Mouse (Mus musculus): Measurements from ENCODE around the gene Gm9507. TPM values are rescaled to one million over a fixed set of nuclear protein-coding genes. Genes with fewer than 3 reads are reported as not detected.
"Not testable (repeated sequence)": the region's sequence is repeated elsewhere in the genome, so short reads cannot be mapped to it uniquely, and the experiment has no call there.

Gm9507 gene
- polyA plus RNA-seq, 1 experiment from 2014 or later = not detected

DNA sequence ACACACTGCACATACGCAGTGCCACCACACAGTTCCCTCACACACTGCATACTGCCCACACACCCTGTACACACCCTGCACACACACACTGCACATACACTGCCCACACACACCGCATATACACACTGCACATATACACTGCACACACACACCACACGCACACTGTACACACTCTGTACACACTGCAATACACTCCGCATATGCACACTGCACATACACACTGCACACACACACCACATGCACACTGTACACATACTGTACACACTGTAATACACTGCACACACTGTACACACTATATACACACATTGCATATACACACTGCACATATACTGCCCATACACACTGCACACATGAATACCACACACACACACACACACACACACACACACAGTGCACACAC lies 6.9 kb upstream of the Gm9507 start:
- Histone ChIP-seq H3K4me1 (ENCODE audit: control insufficient read depth, insufficient read depth, low read length) (no peaks in the 10 kb centered on the region), H3K4me3 (ENCODE audit: low read length) (no peak overlapping the region), H3K27ac (ENCODE audit: low read length) (no peak overlapping the region), H3K9ac (ENCODE audit: low read length) (no peak overlapping the region), H3K9me3 (replicated peaks; ENCODE audit: control insufficient read depth, low read length) (no peaks in the 10 kb centered on the region; the same call in 1 of the 2 replicates), H3K36me3 (ENCODE audit: control insufficient read depth, insufficient read depth) (no peaks in the 10 kb centered on the region), H3K4me2 (ENCODE audit: low read depth, low read length) (no peak overlapping the region), H3K27me3 (ENCODE audit: control insufficient read depth, insufficient read depth, low read length) (no peaks in the 10 kb centered on the region)
- ATAC-seq (replicated peaks; ENCODE audit: extremely low read depth, insufficient read depth, low FRiP score) = no peak
- 93% methylated on average over 4 of the region's 4 CpGs for WGBS

DNA sequence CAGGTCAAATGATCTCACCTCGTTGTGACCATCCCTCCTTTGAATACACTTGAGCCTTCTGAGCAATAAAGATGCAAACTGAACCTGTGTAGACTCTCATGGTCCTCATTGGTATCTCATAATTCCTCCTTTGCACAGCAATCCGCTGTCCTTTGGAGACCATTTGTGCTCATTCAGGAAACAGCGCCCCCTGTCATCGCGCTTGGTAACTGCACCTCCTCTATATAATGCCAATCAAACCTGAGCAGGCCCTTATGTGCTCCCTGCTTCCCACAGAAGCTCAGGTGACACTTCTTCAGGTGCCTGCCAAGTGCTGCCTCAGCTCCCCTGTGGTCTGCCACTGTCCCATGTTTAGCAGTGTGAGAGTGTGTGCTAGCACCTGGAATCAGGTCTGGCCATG lies 3.9 kb upstream of the Gm9507 start:
- H3K4me1 ChIP-seq (ENCODE audit: control insufficient read depth, insufficient read depth, low read length) = no peaks in the 10 kb centered on the region
- H3K9ac ChIP-seq (ENCODE audit: low read length) = no peak overlapping the region
- H3K36me3 ChIP-seq (ENCODE audit: control insufficient read depth, insufficient read depth) = no peaks in the 10 kb centered on the region
- no peak overlapping the region for H3K27ac ChIP-seq (ENCODE audit: low read length)
- no peak overlapping the region for H3K4me3 ChIP-seq (ENCODE audit: low read length)
- no peak overlapping the region for H3K4me2 ChIP-seq (ENCODE audit: low read depth, low read length)
- ATAC-seq (replicated peaks; ENCODE audit: extremely low read depth, insufficient read depth, low FRiP score) = no peak
- H3K27me3 ChIP-seq (ENCODE audit: control insufficient read depth, insufficient read depth, low read length) = no peaks in the 10 kb centered on the region
- WGBS = 25% methylated on average over 5 of the region's 5 CpGs
- H3K9me3 ChIP-seq (replicated peaks; ENCODE audit: control insufficient read depth, low read length) = no peaks in the 10 kb centered on the region; the same call in 1 of the 2 replicates

DNA sequence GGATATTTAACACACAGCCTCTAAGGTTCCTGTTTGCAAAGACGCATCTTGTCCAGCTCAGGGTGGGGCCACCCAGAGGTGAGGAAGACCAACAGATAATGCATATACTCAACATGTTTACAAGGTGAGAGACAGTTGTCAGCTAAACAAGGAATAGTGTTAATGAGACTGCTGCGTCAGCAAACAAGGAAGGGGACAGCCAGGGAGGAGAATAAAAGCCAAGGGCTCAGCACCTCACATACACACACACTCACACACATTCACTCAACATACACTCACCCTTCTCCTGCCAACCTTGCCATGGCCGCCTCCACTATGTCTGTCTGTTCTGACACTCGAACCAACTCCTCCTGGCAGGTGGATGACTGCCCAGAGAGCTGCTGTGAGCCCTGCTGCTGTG lies 2.7 kb upstream of the Gm9507 start, which contains the start of gene Gm2696:
Gene Gm2696, plus strand, starts transcription at position 301 of the 400 bp plus-strand sequence.
- H3K27me3 ChIP-seq (ENCODE audit: control insufficient read depth, insufficient read depth, low read length) = no peaks in the 10 kb centered on the region
- no peak for ATAC-seq (replicated peaks; ENCODE audit: extremely low read depth, insufficient read depth, low FRiP score)
- H3K9me3 ChIP-seq (replicated peaks; ENCODE audit: control insufficient read depth, low read length) = peaks cover 5% of the 10 kb centered on the region
- no peak within 1 kb of the TSS for H3K4me3 ChIP-seq (ENCODE audit: low read length)
- no peak within 1 kb of the TSS for H3K9ac ChIP-seq (ENCODE audit: low read length)
- no peak within 1 kb of the TSS for H3K4me2 ChIP-seq (ENCODE audit: low read depth, low read length)
- no peak within 1 kb of the TSS for H3K27ac ChIP-seq (ENCODE audit: low read length)
- H3K4me1 ChIP-seq (ENCODE audit: control insufficient read depth, insufficient read depth, low read length) = no peaks in the 10 kb centered on the region
- 44% methylated on average over 4 of the region's 4 CpGs for WGBS
- no peaks in the 10 kb centered on the region for H3K36me3 ChIP-seq (ENCODE audit: control insufficient read depth, insufficient read depth)

DNA sequence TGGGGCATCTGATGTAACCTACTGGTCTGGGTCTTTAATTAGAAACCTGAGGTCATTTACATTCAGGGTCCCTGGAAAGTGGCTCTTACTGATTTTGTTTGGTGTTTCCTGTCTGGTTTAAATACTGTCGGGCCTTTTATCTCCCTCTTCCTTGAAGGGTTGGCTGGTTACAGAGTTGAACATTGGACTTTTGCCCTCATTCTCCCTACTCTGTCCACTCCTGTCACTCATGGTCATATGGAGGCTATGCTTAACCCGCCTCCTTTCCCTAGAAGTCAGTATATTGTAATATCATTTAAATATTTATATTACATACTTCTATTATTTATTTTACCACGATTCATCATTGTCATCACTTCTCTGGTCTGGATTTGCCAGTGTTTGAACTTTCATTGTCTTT lies 7.5 kb downstream of the Gm9507 start:
- no peak for ATAC-seq (replicated peaks; ENCODE audit: extremely low read depth, insufficient read depth, low FRiP score)
- Histone ChIP-seq H3K27ac (ENCODE audit: low read length) (no peak overlapping the region), H3K4me2 (ENCODE audit: low read depth, low read length) (no peak overlapping the region), H3K27me3 (ENCODE audit: control insufficient read depth, insufficient read depth, low read length) (no peaks in the 10 kb centered on the region), H3K9me3 (replicated peaks; ENCODE audit: control insufficient read depth, low read length) (0 out of 2 replicates have a peak, but pooled peaks cover 2% of the 10 kb centered on the region), H3K36me3 (ENCODE audit: control insufficient read depth, insufficient read depth) (no peaks in the 10 kb centered on the region), H3K4me1 (ENCODE audit: control insufficient read depth, insufficient read depth, low read length) (no peaks in the 10 kb centered on the region), H3K9ac (ENCODE audit: low read length) (no peak overlapping the region), H3K4me3 (ENCODE audit: low read length) (no peak overlapping the region)
- 59% methylated on average over 3 of the region's 3 CpGs for WGBS

DNA sequence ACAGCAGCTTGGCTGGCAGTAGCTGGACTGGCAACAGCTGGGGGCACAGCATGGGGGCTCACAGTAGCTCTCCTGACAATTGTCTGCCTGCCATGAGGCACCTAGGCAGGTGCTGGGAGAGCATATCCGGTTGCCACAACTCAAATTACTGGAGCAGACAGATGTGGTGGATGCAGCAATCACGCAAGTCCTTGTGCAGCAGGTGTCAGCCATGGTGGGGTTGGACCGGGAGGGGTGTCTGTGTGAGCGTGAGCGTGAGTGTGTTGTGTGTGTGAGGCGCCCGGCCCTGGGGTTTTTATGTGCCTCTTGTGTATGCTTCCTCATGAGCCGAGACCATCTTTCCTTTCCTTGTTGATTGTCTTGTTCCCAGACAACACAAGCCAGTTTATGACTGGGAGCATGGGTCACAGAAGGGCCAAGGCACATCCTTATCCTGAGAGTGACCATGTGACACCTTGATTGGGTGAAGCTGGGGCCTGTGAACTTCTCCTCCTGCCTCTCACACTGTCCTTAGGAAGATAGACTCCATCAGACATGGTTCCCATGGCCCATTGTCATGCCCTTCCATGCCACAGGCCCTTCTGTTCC lies 12.6 kb downstream of the Gm9507 start, which contains the start of gene Gm19668:
Gene Gm19668, minus strand, starts transcription at position 213 of the 588 bp plus-strand sequence.
- Histone ChIP-seq H3K27ac (ENCODE audit: low read length) (peak within 1 kb of the TSS; percentile 17), H3K4me1 (ENCODE audit: control insufficient read depth, insufficient read depth, low read length) (peaks cover 6% of the 10 kb centered on the region), H3K4me3 (ENCODE audit: low read length) (no peak within 1 kb of the TSS), H3K36me3 (ENCODE audit: control insufficient read depth, insufficient read depth) (no peaks in the 10 kb centered on the region), H3K9ac (ENCODE audit: low read length) (no peak within 1 kb of the TSS), H3K27me3 (ENCODE audit: control insufficient read depth, insufficient read depth, low read length) (no peaks in the 10 kb centered on the region), H3K9me3 (replicated peaks; ENCODE audit: control insufficient read depth, low read length) (no peaks in the 10 kb centered on the region), H3K4me2 (ENCODE audit: low read depth, low read length) (no peak within 1 kb of the TSS)
- 65% methylated on average over 8 of the region's 8 CpGs for WGBS
- ATAC-seq (replicated peaks; ENCODE audit: extremely low read depth, insufficient read depth, low FRiP score) = no peak

DNA sequence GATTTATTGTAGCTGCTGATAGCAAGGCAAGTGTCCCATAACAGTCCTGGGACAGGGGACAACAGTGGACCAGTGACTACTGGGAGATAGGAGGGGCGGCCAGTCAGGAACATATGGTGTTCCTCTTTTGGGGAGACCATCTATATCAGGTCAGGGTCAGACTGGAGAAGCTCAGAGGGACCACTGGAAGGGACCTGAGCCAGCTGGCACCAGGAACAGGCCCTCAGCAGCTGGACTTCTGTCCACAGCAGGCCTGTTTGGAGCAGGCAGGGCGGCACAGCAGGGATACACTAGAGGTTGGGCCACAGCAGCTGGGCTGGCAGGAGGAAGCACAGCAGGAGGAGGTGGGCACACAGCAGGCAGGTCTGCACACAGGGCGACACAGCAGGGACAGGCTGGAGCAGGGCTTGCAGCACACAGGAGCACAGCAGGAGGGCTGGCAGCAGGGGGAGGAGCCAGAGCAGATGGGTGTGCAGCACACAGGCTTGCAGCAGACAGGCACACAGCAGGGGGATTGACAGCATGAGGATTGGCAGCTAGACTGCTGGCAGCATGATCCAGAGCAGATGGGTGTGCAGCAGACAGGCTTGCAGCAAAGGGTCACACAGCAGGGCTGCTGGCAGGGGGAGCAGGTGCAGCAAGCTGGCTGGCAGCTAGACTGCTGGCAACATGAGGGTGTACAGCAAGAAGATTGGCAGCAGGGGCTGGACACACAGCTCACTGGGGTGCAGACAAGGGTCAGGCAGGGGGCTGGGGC lies 13.3 kb downstream of the Gm9507 start:
- not testable (repeated sequence) for H3K9me3 ChIP-seq (replicated peaks; ENCODE audit: control insufficient read depth, low read length); H3K9ac ChIP-seq (ENCODE audit: low read length); H3K4me1 ChIP-seq (ENCODE audit: control insufficient read depth, insufficient read depth, low read length); H3K27me3 ChIP-seq (ENCODE audit: control insufficient read depth, insufficient read depth, low read length); H3K36me3 ChIP-seq (ENCODE audit: control insufficient read depth, insufficient read depth); H3K4me3 ChIP-seq (ENCODE audit: low read length); ATAC-seq (replicated peaks; ENCODE audit: extremely low read depth, insufficient read depth, low FRiP score); H3K4me2 ChIP-seq (ENCODE audit: low read depth, low read length)
- 30% methylated on average over 3 of the region's 3 CpGs for WGBS
- peak overlapping the region; percentile 17 for H3K27ac ChIP-seq (ENCODE audit: low read length)

DNA sequence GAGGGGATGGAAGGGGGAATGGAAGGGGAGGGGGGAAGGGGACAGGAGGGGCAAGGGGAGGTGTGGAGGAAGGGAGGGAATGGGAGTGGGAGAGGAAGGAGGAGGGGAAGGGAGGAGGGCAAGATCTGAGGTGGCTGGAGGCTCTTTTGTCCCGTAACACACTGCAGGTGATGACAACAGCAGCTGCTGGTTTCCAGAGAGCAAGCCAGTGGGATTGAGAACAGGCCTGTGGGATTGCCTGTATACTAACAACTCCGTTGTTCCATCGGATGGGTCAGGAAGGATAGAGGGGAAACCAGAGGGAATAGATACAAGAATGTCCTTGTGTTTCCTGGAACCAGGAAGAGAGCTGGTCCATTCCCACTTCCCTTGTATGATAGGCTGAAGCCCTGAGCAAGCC lies 14.0 kb downstream of the Gm9507 start:
- Histone ChIP-seq H3K4me2 (ENCODE audit: low read depth, low read length) (no peak overlapping the region), H3K36me3 (ENCODE audit: control insufficient read depth, insufficient read depth) (no peaks in the 10 kb centered on the region), H3K27ac (ENCODE audit: low read length) (peak overlapping the region; percentile 17), H3K27me3 (ENCODE audit: control insufficient read depth, insufficient read depth, low read length) (no peaks in the 10 kb centered on the region), H3K9me3 (replicated peaks; ENCODE audit: control insufficient read depth, low read length) (no peaks in the 10 kb centered on the region), H3K9ac (ENCODE audit: low read length) (no peak overlapping the region), H3K4me1 (ENCODE audit: control insufficient read depth, insufficient read depth, low read length) (peaks cover 6% of the 10 kb centered on the region), H3K4me3 (ENCODE audit: low read length) (no peak overlapping the region)
- ATAC-seq (replicated peaks; ENCODE audit: extremely low read depth, insufficient read depth, low FRiP score) = peak; percentile 56; the same call in 1 of the 2 replicates
- 6% methylated on average over 3 of the region's 3 CpGs for WGBS

DNA sequence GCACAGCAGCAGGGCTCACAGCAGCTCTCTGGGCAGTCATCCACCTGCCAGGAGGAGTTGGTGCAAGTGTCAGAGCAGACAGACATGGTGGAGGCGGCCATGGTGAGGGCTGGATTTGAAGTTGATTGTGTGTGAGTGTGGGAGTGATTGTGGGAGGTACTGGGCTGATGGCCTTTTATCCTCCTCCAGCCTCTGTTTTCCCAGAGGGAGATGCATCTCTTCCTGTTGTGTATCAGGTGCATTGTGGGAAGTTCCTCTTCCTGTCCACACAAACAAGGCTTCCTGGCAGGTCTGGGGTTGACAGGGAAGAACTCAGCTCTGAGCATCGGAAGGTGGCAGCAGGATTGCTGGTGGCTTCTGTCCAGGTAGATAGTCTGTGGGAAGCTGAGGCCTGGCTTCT lies 16.7 kb downstream of the Gm9507 start, which contains the start of gene Gm9639:
Gene Gm9639, minus strand, starts transcription at position 101 of the 400 bp plus-strand sequence.
- Histone ChIP-seq H3K9me3 (replicated peaks; ENCODE audit: control insufficient read depth, low read length) (no peaks in the 10 kb centered on the region), H3K36me3 (ENCODE audit: control insufficient read depth, insufficient read depth) (no peaks in the 10 kb centered on the region), H3K4me1 (ENCODE audit: control insufficient read depth, insufficient read depth, low read length) (peaks cover 6% of the 10 kb centered on the region), H3K9ac (ENCODE audit: low read length) (no peak within 1 kb of the TSS), H3K4me2 (ENCODE audit: low read depth, low read length) (no peak within 1 kb of the TSS), H3K4me3 (ENCODE audit: low read length) (no peak within 1 kb of the TSS), H3K27ac (ENCODE audit: low read length) (no peak within 1 kb of the TSS), H3K27me3 (ENCODE audit: control insufficient read depth, insufficient read depth, low read length) (no peaks in the 10 kb centered on the region)
- 51% methylated on average over 2 of the region's 2 CpGs for WGBS
- no peak for ATAC-seq (replicated peaks; ENCODE audit: extremely low read depth, insufficient read depth, low FRiP score)

DNA sequence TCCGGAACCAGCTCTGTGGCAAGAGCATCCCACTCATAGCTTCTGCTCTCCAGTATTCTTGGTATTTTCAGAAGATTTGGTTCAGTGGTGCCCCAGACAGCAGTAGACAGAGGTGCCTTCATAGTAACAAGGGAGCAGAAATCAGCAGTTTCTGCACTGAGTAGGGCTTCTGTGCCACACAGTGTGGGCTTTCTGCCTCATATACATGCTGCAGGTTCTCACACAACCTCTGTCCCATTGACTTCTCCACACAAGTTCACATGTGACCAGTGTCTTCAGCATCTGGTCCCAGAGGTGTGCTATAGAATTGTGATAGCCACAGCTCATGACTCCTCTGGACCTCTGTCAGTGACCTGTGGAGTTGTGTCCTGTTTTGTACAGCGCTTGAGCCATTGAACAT lies 23.0 kb downstream of the Gm9507 start:
- Histone ChIP-seq H3K27me3 (ENCODE audit: control insufficient read depth, insufficient read depth, low read length) (no peaks in the 10 kb centered on the region), H3K4me3 (ENCODE audit: low read length) (no peak overlapping the region), H3K27ac (ENCODE audit: low read length) (no peak overlapping the region), H3K9ac (ENCODE audit: low read length) (no peak overlapping the region), H3K4me1 (ENCODE audit: control insufficient read depth, insufficient read depth, low read length) (no peaks in the 10 kb centered on the region), H3K9me3 (replicated peaks; ENCODE audit: control insufficient read depth, low read length) (no peaks in the 10 kb centered on the region), H3K4me2 (ENCODE audit: low read depth, low read length) (no peak overlapping the region), H3K36me3 (ENCODE audit: control insufficient read depth, insufficient read depth) (no peaks in the 10 kb centered on the region)
- ATAC-seq (replicated peaks; ENCODE audit: extremely low read depth, insufficient read depth, low FRiP score) = no peak
- WGBS = 81% methylated on average over 2 of the region's 2 CpGs
